Mouse (Mus musculus): ENCODE measurements at regions not wholly inside any gene's neighbourhood (a gene's known extent, or its start where the extent isn't known, plus 50 kb on each side); places are given as distances from the start of the nearest gene placed in this dataset.

DNA sequence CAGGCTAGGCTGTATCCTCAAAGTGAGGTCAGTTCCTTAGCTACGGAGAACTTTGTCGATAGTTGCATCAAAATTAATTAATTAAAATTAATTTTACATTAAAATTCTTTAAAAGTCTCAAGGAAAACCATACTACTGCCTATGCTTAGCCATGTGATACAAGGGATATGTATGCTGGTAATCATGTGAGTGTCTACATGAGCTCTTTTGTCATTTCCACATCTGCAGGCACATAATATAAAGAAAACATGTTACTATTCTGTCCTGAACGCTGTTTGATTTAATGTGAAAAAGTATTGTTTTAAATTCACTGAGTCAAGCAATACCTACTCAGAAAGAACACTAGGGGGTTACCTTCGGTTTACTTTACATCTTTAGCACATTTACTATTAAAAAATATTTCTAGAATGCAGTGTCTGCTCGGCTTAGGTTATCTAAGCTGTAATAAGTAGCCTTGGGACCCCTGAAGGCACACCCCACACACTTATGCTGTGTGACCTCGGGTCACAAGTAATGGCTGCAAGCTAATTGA lies 273.2 kb downstream of the Gm11146 start:
- in situ Hi-C loops (cut with MboI, MseI): no loop called here

DNA sequence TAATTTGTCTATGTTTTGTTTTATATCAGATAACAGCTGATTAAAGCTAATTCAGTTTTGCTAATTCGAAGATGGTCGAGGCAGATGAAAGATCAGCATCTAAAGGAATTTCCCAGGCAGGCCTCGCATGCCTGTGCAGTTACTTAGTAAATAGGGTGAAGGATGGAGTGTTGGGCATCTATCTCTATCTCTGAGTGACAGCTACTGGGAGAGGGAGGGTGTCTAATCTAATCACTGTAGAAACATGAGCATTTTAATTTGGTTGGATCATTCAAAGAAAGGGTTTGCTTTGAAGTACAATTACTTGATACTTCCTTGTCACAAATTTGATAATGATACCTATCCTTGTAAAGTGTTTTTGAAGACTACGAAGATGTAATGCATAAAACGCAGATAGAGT lies 273.8 kb downstream of the Gm11146 start:
- in situ Hi-C loops (cut with MboI, MseI): no loop called here

DNA sequence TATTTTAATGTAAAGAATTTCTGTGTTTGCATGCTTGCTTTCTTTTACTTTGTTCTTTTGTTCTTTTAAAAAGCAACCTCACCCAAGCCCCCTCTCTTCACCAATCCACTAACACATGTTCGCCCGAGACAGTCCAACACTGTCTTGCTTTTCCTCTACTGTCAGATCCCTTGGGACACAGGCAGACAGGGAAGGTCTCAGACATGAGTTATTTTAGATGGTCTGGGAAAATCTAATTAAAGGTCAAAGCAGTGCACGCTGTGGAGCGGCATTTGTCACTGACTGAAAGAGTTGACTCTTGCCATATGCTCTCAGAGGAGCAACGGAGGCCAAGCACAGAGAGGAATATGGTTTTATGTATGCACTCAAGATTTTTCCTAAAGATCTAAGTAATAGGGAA lies 279.6 kb downstream of the Gm11146 start:
- in situ Hi-C loops (cut with MboI, MseI): no loop called here

DNA sequence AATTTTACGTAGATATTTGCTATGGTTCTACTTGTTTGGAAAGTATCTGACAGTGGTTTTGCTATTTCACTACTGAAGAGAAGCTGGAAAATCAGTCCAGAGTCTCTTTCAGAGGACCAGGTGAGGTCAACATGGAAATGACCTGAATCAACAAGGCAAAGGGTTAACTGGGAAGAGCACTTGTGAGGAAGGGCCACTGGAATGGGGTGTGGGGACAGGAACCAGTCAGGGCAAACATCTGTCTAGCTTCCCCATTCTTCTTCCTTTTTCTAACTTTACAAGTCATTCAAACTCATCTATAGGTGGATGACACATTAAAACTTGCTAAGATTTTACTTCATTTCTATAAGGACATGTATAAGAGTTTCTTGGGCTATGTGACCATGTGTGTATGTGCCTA lies 283.7 kb downstream of the Gm11146 start:
- in situ Hi-C loops (cut with MboI, MseI): no loop called here

DNA sequence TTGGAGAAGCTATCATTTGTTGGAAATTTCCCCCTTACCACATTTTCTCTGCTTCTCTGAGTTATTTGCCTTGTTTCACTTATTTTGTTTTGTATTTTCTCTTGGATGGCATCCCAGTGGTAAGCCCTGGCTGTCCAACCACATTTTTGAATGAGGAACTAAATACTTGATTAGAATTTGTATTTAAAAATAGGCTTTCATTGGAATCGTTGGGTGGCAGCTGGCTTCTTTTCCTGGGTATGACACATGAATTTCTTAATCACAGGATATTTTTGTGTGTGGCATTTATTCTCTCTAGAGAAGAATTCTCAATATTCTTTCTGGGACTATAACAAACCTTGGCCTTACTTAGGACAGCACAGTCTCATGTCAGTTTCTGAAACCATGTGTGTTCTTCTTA lies 286.5 kb downstream of the Gm11146 start:
- in situ Hi-C loops (cut with MboI, MseI): no loop called here

DNA sequence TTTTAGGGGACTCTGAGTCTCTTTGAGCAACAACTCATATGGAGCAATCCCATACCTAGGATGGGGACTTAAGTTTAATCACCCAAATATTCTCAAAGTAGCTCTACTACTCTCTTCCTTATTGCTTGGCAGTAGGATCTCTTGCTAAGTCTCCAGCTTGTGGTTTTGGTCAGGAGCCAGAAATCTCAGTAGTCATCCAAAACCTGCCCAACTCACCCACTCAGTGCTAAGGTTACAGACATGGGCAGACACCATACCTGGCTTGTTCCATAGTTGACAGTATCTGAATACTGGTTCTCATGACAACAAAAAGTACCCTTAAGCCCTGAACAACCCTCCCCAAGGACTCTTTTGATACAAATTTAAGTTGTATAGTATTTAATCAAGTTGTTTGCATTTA lies 288.7 kb downstream of the Gm11146 start:
- in situ Hi-C loops (cut with MboI, MseI): no loop called here

DNA sequence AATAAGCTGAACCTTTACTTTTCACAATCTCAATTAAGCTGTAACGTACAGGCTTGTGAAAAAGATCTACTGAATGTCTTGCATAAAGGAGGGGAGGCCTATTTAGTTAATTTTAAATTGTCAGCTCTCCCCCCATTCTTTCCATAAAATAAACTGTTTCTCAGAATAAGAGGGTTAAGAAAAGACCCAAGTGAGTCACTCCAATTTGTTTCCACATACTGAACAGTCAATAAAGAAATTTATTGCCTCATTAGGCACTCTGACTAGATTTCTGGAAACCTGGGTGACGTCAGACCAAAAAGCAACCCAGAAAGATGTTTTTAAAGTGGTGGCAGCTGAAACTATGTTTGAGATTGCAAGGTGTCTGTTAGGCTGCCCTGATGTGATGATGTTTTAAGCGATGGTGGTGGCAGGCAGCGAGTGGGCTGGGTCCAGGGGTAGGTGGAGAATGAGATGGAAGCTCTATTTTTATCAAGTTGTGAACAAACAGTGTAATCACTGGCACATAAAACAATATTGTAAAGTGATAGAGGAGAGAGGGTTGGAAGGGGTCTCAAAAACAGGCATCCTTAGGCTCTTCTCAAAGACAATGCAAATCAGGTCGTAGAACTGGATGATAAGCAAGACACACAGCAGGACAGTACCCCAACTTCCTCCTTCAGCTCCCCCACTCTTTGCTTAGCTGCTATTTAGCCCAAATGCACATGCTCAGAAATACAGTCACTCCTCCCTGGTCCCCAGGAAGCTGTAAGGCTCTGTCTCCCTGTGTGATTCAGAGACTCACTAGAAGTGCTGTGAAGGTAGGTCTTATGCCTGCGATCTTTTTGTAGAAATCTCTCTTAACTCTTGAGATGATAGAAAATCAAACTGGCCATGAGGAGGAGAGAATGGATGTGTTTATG lies 288.0 kb downstream of the Usp25 start:
- in situ Hi-C loops (cut with MboI, MseI): no loop called here

DNA sequence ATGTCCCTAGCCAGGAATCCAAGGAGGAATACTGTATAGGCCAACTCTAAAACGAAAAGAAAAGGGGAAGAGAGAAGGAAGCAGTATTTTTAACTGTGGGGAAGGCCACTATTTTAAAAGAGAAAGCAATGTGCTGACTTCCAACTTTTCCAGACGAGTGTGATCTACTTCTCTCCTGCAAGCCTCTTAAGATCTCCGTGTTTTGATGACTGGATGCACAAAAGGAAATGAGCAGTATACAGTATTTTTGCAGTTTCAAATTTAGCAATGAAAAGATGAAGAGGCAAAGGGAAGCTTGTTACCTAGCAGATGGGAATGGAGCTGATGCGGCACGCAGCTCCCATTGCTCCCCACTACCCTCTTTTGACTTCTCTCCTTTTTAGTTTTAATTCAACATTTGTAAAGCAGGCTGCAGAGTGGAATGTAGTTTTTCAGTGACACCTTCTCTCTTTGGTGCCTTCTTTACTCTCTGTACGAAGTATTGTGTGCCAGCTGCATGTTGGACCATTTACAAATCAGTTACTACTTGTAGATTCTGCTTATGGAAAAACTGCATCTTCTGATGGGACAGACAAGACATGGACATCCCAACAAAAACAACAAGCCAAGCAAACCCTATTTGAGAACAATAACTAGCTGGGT lies 287.2 kb downstream of the Usp25 start:
- in situ Hi-C loops (cut with MboI, MseI): no loop called here

DNA sequence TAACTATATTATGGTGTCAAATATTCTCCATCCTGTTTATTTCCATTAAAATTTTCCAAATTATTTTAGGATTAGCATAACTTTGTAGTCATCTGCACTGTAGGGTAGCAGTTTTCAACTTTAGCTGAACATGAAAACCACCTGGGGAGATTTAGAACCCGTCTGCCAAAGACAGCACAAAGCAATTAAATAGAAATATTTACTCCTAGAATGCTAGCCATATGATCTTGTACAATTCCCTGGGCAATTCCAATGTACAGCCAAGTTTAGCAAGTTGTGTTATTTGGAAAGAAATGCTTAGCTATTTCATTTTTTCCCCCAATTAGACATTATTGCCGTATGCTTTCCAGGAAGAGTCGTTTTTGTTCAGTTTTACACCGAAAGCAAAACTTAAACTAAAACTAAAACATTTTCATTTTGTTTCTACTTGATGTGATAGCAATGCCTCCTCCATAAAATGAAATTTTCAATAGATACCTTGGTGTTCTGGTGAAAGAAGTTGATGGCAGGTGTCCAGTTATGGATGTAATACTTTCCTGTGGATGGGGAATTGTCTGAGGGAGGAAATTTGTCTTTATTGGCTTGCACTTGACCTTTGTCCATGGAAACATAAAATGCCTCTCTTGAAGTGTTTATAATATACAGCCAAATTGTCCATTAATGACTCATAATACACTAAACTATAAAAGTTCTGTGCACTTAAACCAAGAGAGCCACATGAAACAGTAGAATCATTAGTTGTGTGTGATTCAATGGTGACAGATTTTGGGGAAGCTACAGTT lies 282.3 kb downstream of the Usp25 start:
- in situ Hi-C loops (cut with MboI, MseI): no loop called here

DNA sequence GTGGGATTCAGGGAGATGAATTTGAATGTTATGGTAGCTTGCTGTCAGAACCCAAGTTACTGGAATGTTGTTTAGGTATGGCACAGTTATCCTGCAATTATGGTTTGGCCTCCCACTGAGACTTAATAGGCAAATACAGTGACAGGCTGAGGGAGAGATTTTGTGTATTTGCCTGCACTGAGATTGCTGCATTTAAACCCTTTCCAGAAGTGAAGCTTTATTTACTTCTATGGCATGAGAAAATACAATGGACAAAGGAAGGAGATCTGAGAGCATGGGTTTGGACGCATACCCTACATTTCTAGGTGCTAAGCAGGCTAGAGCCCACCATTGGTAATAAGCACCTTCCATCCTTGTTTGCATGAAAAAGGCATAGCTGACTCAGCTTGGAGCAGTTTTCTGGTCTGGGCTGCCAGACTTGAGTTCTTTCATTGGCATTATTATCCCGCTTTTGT lies 278.8 kb downstream of the Usp25 start:
- in situ Hi-C loops (cut with MboI, MseI): no loop called here

DNA sequence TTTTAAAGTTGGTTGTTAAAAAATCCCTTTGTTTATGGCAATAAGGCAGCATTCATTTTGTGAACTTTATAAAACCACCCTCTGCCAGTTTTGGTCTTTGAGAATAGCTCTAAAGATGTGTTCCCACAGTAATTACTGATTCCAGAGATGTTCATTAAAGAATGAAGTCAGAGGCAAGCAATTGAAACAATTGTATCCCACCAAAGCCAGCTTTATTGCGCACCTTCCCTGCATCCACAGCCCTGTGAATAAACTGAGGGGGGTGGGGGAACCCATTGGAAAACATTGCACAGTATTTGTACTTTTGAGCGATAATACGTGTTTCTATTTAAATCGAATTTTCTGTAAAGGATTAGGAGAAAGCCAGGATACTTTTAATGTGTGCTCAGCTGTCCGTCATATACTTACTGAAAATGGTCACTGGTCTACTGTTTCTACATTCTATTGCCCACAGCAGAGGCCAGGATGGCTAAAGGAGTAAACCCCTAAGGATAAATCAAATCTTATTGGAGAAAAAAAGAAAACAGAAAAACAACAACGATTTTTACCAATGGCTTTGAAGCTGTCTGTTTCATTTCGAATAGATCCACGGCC lies 278.3 kb downstream of the Usp25 start:
- in situ Hi-C loops (cut with MboI, MseI): no loop called here

DNA sequence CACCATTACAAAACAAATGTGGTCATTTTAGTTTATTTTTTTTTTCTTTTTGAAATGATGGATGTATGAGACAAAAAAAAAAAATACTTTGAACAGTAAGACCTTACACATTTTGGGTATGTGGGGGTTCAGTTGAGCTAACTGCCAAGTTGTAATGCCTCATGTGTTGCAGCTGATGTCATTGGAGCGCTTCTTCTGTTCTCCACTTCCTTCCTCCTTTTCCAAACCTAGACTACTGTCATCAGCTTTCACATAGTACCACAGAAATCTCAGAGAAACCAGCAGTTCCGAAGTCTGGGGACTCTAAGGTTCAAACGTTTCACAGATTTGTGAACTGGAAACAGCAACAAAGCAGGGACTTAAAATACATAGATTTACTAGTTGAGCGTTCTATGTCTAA lies 270.7 kb downstream of the Usp25 start:
- in situ Hi-C loops (cut with MboI, MseI): no loop called here

DNA sequence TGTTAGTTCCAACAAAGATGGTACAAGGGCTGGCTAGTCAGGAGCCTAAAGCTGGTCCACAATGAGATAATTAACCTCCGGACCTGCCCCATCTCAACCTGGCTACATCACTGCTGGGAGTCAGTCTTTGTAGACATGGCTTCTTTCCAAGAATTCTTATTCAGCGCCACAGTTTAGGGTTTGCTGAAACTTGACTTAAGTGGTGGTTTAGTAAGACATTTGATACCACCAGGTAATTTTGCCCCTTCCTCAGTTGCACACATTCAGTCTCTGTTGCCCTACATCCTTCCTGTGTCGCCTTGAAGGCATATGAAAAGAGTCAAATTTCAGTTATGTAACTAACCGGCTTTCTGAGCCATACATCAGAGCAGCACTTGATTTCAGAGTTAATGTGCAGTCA lies 266.4 kb downstream of the Usp25 start:
- in situ Hi-C loops (cut with MboI, MseI): no loop called here

DNA sequence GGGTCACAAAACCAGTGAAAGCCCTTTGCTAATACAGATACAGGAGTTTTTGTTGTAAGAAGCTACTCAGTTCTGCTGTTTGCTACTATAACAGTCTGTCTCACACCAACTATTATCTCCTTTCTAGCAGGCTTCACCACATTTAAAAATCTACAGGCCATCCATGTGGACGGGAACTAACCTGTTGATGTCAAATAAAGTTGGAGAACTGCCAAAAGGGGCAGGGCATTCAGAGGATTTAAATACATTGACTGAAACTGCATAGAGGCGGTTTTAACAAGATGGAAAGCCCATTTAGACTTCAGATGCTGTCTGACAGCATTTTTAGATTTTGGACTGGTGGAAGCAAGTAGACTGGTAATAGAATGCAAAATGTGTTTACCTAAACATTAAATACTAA lies 266.0 kb downstream of the Usp25 start:
- in situ Hi-C loops (cut with MboI, MseI): no loop called here

DNA sequence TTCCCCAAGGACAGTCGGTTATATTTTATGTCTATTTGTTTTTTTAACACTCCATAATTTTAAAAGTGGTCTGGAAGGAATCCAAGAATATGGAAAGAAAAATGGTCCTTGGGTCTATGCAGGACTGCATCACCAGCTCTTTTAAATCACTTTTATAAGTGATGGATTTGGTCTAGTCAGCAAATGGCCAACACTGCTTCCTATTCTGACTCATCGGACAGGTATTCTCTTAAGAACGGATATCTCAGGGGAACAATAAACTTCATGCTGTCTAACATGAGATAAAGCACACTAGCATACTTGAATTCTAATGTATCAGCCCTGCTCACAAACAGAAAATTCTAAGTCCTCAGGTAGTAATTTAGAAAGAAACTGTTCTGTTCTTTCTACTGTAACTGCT lies 259.8 kb downstream of the Usp25 start:
- in situ Hi-C loops (cut with MboI, MseI): no loop called here

DNA sequence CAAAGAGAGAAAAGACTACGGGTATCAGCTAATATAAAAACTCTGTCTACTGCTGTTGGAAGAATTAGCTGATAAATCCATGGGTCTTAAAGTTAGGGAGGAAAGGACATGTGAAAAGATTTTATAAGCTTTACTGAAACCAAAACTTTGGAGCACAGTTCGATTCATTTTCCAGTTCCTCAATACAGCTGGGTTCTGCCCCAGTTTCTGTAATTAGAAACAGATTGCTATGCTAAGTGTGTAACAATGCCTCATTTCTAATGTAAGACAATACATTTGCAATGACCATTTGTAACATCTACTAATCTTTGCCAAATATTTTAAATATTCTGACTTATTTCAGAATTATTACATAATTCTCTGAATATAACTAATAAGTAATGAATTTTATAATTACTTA lies 255.4 kb downstream of the Usp25 start:
- in situ Hi-C loops (cut with MboI, MseI): no loop called here

DNA sequence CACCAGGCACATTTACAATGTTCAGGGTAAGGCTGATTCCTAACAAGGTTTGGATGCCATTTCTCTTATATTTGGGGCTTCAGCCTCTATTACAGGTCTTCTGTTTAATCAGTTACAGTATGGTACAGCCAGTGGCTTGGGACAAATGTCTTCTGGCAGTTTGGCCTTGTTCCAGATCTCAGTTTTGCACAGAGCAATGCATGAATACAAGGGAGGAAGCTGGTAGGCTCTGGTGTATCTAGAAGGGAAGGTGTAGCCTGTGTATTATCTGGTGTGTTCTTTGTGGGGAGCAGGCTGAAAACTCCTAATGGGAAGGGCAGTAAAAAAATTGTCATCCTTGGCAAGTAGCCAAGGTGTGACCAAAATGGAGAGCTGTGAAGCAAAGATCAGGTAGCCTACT lies 254.2 kb downstream of the Usp25 start:
- in situ Hi-C loops (cut with MboI, MseI): no loop called here

DNA sequence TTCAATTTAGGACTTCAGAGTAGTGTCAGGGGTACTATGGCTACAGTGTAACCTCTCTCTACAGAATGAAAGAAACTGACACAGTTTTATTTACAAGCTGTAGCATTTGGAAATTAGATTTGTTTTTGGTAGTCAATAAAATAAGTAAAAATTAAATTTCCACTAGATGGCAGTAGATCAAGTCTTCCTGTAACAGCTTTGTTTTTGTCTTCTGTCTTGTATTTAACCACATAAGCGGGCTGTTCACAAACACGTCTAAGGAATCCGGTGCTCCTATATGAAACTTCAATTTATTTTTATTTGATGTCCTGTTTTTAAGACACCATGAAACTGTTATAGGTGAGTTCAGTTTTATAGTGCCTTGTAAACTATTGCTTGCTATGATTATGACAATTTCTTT lies 238.8 kb downstream of the Usp25 start:
- in situ Hi-C loops (cut with MboI, MseI): no loop called here

DNA sequence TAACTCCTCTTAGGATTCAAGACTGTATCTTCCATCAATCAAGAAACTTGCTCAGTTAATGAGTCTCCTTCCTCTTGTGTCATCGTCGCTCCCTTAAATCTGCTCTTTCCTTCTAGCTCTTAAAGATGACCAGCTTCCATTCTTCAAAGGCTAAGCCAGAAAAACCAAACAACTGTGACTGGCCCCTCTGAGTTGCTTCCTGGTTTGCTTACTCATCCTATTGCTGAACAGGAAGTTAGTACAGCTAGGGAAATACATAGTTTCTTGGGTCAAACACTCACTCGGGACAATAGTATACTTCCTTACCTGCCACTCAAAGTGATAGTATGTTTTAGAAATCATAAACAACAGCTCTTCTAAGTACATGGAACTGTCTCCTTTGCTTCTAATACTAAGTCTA lies 237.9 kb downstream of the Usp25 start:
- in situ Hi-C loops (cut with MboI, MseI): no loop called here

DNA sequence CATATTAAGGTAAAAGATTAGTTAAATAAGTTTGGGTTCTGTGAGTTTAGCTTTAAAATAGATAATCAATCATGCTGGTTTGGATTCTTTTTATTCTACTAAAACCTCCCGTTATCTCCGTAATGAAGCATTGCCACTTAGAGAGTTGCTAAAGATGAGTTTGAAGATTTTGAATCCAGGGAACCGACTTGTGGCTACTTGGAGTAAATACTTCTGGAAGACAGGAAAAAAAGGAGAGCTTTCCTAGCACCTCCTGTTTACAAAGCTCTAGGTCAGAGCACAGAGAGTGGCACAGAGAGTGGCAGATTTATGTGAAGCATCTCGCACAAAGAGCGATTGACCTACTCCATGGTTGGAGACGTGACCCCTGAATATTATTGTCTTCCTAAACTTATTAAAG lies 227.4 kb downstream of the Usp25 start:
- in situ Hi-C loops (cut with MboI, MseI): loop anchor here (10.0 kb wide), 1 partner anchor 194 kb away; no protein-coding TSS in a partner anchor

DNA sequence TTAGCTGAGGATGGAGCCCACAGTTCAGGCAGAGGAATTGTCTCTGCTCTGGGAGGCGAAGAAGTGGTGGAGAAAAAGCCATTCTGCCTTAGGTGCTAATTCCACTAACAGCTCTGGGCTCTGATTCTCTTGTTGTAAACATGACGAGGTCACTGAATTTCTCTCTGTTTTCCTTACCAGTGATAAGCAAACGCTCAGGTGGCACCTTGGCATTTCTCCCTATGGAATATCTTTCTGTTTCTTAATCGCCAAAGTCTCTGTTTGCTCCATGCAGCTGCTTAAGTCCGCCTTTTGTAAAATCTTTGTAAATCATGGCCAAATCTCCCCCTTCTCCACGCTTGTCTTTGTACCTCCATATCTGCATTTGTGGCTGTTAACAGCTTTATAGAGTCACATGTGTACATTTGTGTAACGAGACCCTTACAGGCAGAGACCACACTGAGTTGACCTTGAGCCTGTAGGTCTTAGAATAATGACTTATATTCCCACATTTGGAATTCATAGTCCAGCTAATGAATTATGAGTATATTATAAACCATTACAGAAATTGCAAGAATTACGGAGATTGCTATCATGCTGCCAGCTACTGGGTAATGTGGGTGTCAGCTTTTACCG lies 225.8 kb downstream of the Usp25 start:
- in situ Hi-C loops (cut with MboI, MseI): no loop called here

Data from T-helper 1 cell (primary cell).